14 mouse cellular contexts compared by ENCODE assay signal in genomic region chr4:137749680-137750079, GRCm38 (mm10). TPM values are rescaled to one million over a fixed set of nuclear protein-coding genes. Genes with fewer than 3 reads are reported as not detected.
"Had no signal": no experiment of that assay in that cellular context is flagged by ENCODE, and none has a peak within 500 bp of the region (broad histone marks: within the 10 kb centered on the region; RNA-seq: fewer than 3 reads in every experiment).

No protein-coding gene starts in this region.

- H3K4me3 ChIP-seq: limb, embryonic 15.5 days; lung, embryonic 15.5 days; midbrain, embryonic 13.5 days; neural tube, embryonic 12.5 days; stomach, embryonic 15.5 days had no signal

- ATAC-seq: inflammation-experienced regulatory T-cells, adult 6 months; intestine, postnatal 0 days; midbrain, embryonic 13.5 days had no signal

- H3K9me3 ChIP-seq: limb, embryonic 15.5 days; lung, embryonic 15.5 days; midbrain, embryonic 13.5 days; neural tube, embryonic 12.5 days; stomach, embryonic 15.5 days had no signal

- H3K9ac ChIP-seq: limb, embryonic 15.5 days; lung, embryonic 15.5 days; midbrain, embryonic 13.5 days; neural tube, embryonic 12.5 days; stomach, embryonic 15.5 days had no signal

- H3K36me3 ChIP-seq: limb, embryonic 15.5 days; lung, embryonic 15.5 days; midbrain, embryonic 13.5 days; neural tube, embryonic 12.5 days; stomach, embryonic 15.5 days had no signal

- H3K27me3 ChIP-seq: limb, embryonic 15.5 days; midbrain, embryonic 13.5 days; neural tube, embryonic 12.5 days; stomach, embryonic 15.5 days had no signal

- H3K27ac ChIP-seq: limb, embryonic 15.5 days; lung, embryonic 15.5 days; macrophage; midbrain, embryonic 13.5 days; neural tube, embryonic 12.5 days; stomach, embryonic 15.5 days had no signal

- DNase-seq: kidney, adult 8-10 months; kidney, postnatal 25 days; lung, postnatal 14 days; thymus, adult 2 months; thymus, postnatal 25 days had no signal

- H3K4me2 ChIP-seq: limb, embryonic 15.5 days; lung, embryonic 15.5 days; midbrain, embryonic 13.5 days; neural tube, embryonic 12.5 days; stomach, embryonic 15.5 days had no signal

- H3K4me1 ChIP-seq: neural tube, embryonic 12.5 days had no signal

RNA-seq across cellular contexts. Expression of gene Alpl, which starts 46.5 kb away (rescaled TPM):
- total RNA-seq: megakaryocyte-erythroid progenitor cell, adult 5-6 weeks had no signal
- polyA plus RNA-seq: macrophage had no signal
